Mouse (Mus musculus): ENCODE results near the gene Fbxl2.

Gene Fbxl2

DNA sequence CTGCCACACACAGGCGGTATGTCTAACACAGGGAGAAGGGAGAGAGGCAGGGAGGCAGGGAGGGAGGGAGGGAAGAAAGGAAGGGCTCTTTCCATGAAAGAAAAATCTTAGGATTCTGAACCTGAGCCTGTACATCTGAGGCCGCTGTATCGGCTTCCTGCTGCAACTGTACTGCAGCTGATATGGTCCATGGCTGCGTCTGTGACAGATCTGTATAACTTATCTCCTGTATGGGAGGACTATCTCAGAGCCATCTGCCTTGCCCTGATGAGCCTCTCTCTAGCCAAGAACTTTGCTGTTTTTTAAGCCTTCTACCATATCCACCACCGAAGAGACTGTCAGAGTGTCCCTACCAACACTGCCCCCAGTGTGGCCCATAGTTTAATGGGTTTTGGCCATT, 130.2 kb downstream of the Fbxl2 start:
- no peak for DNase-seq (ENCODE audit: low spot score in 2 of 2)

Data from right cerebral cortex, postnatal 10 days (tissue).